Mouse (Mus musculus) spleen, postnatal 4 days (tissue): Measurements from ENCODE around the gene Ccdc83.

Experiments used
- DNase-seq, 2 experiments: peaks; one replicate each; pipeline ENCODE4 v3.0.0; 2022; ENCODE audit warnings: low spot score in 2 of 2

Ccdc83 gene

GRCm38 (mm10) chr7:90265289-90265970 is at the start of gene Ccdc83:
TSS of gene Ccdc83 (minus strand) at chr7:90265777.
- DNase-seq: peak; percentile 63 to 86

- DNase-seq: no peak
Measured at GRCm38 (mm10) chr7:90313421-90313820, 47.8 kb upstream of the Ccdc83 start.

- DNase-seq: no peak
Measured at GRCm38 (mm10) chr7:90312151-90312883, 46.7 kb upstream of the Ccdc83 start.

- DNase-seq: no peak
Measured at GRCm38 (mm10) chr7:90308003-90308402, 42.4 kb upstream of the Ccdc83 start.

- no peak for DNase-seq
Measured at GRCm38 (mm10) chr7:90306968-90307367, 41.4 kb upstream of the Ccdc83 start.

GRCm38 (mm10) chr7:90306079-90306478 is 40.5 kb upstream of the Ccdc83 start:
- DNase-seq: no peak

GRCm38 (mm10) chr7:90302647-90303552 is 37.3 kb upstream of the Ccdc83 start:
- no peak for DNase-seq

- peak; percentile 41 to 80 for DNase-seq
Measured at GRCm38 (mm10) chr7:90301942-90302646, 36.5 kb upstream of the Ccdc83 start, which contains the start of gene Sytl2. TSS of gene Sytl2 (plus strand) at chr7:90302252.

GRCm38 (mm10) chr7:90291885-90292284 is 26.3 kb upstream of the Ccdc83 start:
- DNase-seq: no peak

- no peak for DNase-seq
Measured at GRCm38 (mm10) chr7:90284793-90285192, 19.2 kb upstream of the Ccdc83 start.

GRCm38 (mm10) chr7:90282786-90283185 is 17.2 kb upstream of the Ccdc83 start:
- no peak for DNase-seq

GRCm38 (mm10) chr7:90281759-90282546 is 16.4 kb upstream of the Ccdc83 start:
- DNase-seq: no peak

- no peak for DNase-seq
Measured at GRCm38 (mm10) chr7:90280878-90281277, 15.3 kb upstream of the Ccdc83 start.

GRCm38 (mm10) chr7:90280274-90280875 is 14.8 kb upstream of the Ccdc83 start:
- DNase-seq: peak in 1 of 2 experiments; percentile 25

GRCm38 (mm10) chr7:90279136-90279535 is 13.6 kb upstream of the Ccdc83 start:
- no peak for DNase-seq

GRCm38 (mm10) chr7:90277769-90278168 is 12.2 kb upstream of the Ccdc83 start:
- no peak for DNase-seq

- DNase-seq: no peak
Measured at GRCm38 (mm10) chr7:90277246-90277645, 11.7 kb upstream of the Ccdc83 start.

- no peak for DNase-seq
Measured at GRCm38 (mm10) chr7:90274561-90275100, 9.1 kb upstream of the Ccdc83 start.

GRCm38 (mm10) chr7:90270141-90270540 is 4.6 kb upstream of the Ccdc83 start:
- no peak for DNase-seq
